Mouse (Mus musculus): ENCODE measurements around the gene Barhl2.

GRCm38 (mm10) chr5:106455984-106456383 lies 2.0 kb downstream of the Barhl2 start:
- TF ChIP-seq CTCF (IDR thresholded peaks at IDR 0.05; ENCODE audit: low read depth) = no peak
- TF ChIP-seq EP300 (IDR thresholded peaks at IDR 0.05; ENCODE audit: low read depth) = no peak

Data from liver, embryonic 14.5 days (tissue).